ENCODE assay signal across 9 mouse cellular contexts in the genomic region with DNA sequence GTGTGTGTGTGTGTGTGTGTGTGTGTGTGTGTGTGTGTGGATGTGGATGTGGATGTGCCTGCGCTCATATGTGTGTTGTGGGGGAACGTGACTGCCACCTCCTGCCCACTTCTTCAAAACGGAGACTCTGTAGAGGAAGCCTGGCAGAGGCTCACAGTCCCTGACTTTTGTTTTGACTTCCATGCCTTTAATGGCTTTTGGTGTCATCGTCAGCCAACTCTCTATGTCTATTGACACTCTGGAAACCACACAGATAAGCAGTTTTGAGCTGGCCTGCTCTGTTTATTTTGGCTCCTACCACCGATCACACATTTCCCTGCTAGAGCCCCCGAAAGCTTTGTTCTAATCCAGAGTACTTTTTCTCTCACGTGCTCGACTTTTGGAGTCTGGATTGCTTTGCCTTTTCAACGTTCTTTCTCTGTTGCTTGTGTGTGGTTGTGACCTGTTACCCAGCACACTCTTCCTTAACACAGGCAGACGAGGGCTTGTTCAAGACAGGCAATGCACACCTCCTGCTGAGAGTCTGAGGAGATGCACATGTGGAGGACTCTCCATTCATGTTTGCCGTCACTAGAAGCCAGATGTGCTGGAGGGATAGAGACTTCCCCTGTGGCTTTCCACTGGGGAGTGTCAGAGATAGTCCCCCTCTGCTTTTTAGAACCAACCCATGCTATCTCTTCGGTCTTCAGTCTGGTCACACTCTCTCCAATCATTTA.
DNase-seq lines count a peak whose midpoint lies in the region; ATAC-seq and TF ChIP-seq lines count a peak whose summit lies in the region.
"Had no signal": no experiment of that assay in that cellular context is flagged by ENCODE, and none has a peak within 500 bp of the region (broad histone marks: within the 10 kb centered on the region; RNA-seq: fewer than 3 reads in every experiment).

No protein-coding gene starts in this region.

- H3K27me3 ChIP-seq in hindbrain, embryonic 14.5 days (ENCODE audit: control insufficient read depth, insufficient read depth, low read length), result no peaks in the 10 kb centered on the region
- H3K27me3 ChIP-seq in hindbrain, embryonic 11.5 days (ENCODE audit: control insufficient read depth, insufficient read depth, low read length), result no peaks in the 10 kb centered on the region
- H3K27me3 ChIP-seq in hindbrain, embryonic 16.5 days (replicated peaks; ENCODE audit: control insufficient read depth, insufficient read depth, low read length), result no peaks in the 10 kb centered on the region
- no peaks in the 10 kb centered on the region for H3K27me3 ChIP-seq in liver, embryonic 14.5 days (ENCODE audit: control insufficient read depth, insufficient read depth, low read length)
- H3K27me3 ChIP-seq: midbrain, embryonic 12.5 days had no signal

- no peak for DNase-seq in hindbrain, embryonic 14.5 days (ENCODE audit: low spot score)
- DNase-seq in hindbrain, embryonic 11.5 days (ENCODE audit: low spot score), result no peak
- peak in 1 of 3 experiments; percentile 35 for DNase-seq in liver, embryonic 14.5 days (ENCODE audit: low read depth in 3 of 3, low spot score in 3 of 3)
- DNase-seq in ovary, postnatal 36 days (ENCODE audit: low spot score), result peak; percentile 27
- DNase-seq in layer of hippocampus, postnatal 36 days, result no peak

- TF ChIP-seq EP300 in liver, embryonic 14.5 days (IDR thresholded peaks at IDR 0.05; ENCODE audit: low read depth), result no peak

- no peak overlapping the region for H3K4me3 ChIP-seq in hindbrain, embryonic 14.5 days (replicated peaks; ENCODE audit: low read length)
- no peak overlapping the region for H3K4me3 ChIP-seq in hindbrain, embryonic 11.5 days (ENCODE audit: low read depth, low read length)
- H3K4me3 ChIP-seq in bone marrow, adult 2 months (replicated peaks; ENCODE audit: control insufficient read depth, low read depth, low read length), result no peak overlapping the region
- no peak overlapping the region for H3K4me3 ChIP-seq in hindbrain, embryonic 16.5 days (ENCODE audit: low read length)
- H3K4me3 ChIP-seq in liver, embryonic 14.5 days (ENCODE audit: insufficient read depth in 1 of 2, low read depth in 2 of 2, low read length in 2 of 2), result no peak overlapping the region
- H3K4me3 ChIP-seq: midbrain, embryonic 12.5 days had no signal

- H3K4me2 ChIP-seq in hindbrain, embryonic 14.5 days (replicated peaks), result no peak overlapping the region
- H3K4me2 ChIP-seq in hindbrain, embryonic 11.5 days (replicated peaks; ENCODE audit: low read depth, low read length), result no peak overlapping the region
- H3K4me2 ChIP-seq in hindbrain, embryonic 16.5 days (ENCODE audit: low read length), result no peak overlapping the region
- peak overlapping the region; percentile 30 for H3K4me2 ChIP-seq in liver, embryonic 14.5 days (ENCODE audit: low read depth)
- H3K4me2 ChIP-seq: midbrain, embryonic 12.5 days had no signal

- no peak overlapping the region for H3K9ac ChIP-seq in hindbrain, embryonic 14.5 days
- H3K9ac ChIP-seq in hindbrain, embryonic 11.5 days (ENCODE audit: low read depth, low read length), result no peak overlapping the region
- H3K9ac ChIP-seq in hindbrain, embryonic 16.5 days (ENCODE audit: low read depth, low read length), result no peak overlapping the region
- H3K9ac ChIP-seq in liver, embryonic 14.5 days (replicated peaks), result peak overlapping the region; percentile 18; the same call in 1 of the 2 replicates
- H3K9ac ChIP-seq: midbrain, embryonic 12.5 days had no signal

- no peaks in the 10 kb centered on the region for H3K36me3 ChIP-seq in hindbrain, embryonic 14.5 days (replicated peaks; ENCODE audit: control insufficient read depth, insufficient read depth)
- H3K36me3 ChIP-seq in hindbrain, embryonic 11.5 days (ENCODE audit: control insufficient read depth, insufficient read depth, low read length), result no peaks in the 10 kb centered on the region
- H3K36me3 ChIP-seq in hindbrain, embryonic 16.5 days (ENCODE audit: control insufficient read depth, insufficient read depth, low read length), result no peaks in the 10 kb centered on the region
- no peaks in the 10 kb centered on the region for H3K36me3 ChIP-seq in liver, embryonic 14.5 days (replicated peaks; ENCODE audit: control insufficient read depth, insufficient read depth, low read depth)
- H3K36me3 ChIP-seq: midbrain, embryonic 12.5 days had no signal

- WGBS in hindbrain, embryonic 14.5 days, result 63% methylated on average over 12 of the region's 12 CpGs
- WGBS in hindbrain, embryonic 11.5 days, result 58% methylated on average over 12 of the region's 12 CpGs
- 15% methylated on average over 12 of the region's 12 CpGs for WGBS in bone marrow, adult 2 months
- 56% methylated on average over 12 of the region's 12 CpGs for WGBS in hindbrain, embryonic 16.5 days
- 3% methylated on average over 12 of the region's 12 CpGs for WGBS in liver, embryonic 14.5 days (ENCODE audit: insufficient replicate concordance)

- H3K27ac ChIP-seq in hindbrain, embryonic 14.5 days, result no peak overlapping the region
- H3K27ac ChIP-seq in hindbrain, embryonic 11.5 days (ENCODE audit: low read depth, low read length), result no peak overlapping the region
- no peak overlapping the region for H3K27ac ChIP-seq in bone marrow, adult 2 months (ENCODE audit: control insufficient read depth, insufficient read depth, low read depth, low read length, poor library complexity)
- no peak overlapping the region for H3K27ac ChIP-seq in hindbrain, embryonic 16.5 days (ENCODE audit: low read depth, low read length)
- H3K27ac ChIP-seq in liver, embryonic 14.5 days, result no peak overlapping the region
- H3K27ac ChIP-seq: midbrain, embryonic 12.5 days had no signal

- ATAC-seq in hindbrain, embryonic 14.5 days (ENCODE audit: low FRiP score), result peak; percentile 73; the same call in 1 of the 2 replicates
- no peak; the same call in 1 of the 2 replicates for ATAC-seq in hindbrain, embryonic 11.5 days (ENCODE audit: low FRiP score)
- peak; percentile 76 for ATAC-seq in hindbrain, embryonic 16.5 days
- peak; percentile 70 for ATAC-seq in liver, embryonic 14.5 days (ENCODE audit: insufficient read depth)
- ATAC-seq in cerebellum, adult (ENCODE audit: insufficient number of reproducible peaks, low FRiP score, low TSS enrichment), result no peak

- H3K4me1 ChIP-seq in hindbrain, embryonic 14.5 days (replicated peaks; ENCODE audit: control insufficient read depth, insufficient read depth, low read length), result no peaks in the 10 kb centered on the region
- no peaks in the 10 kb centered on the region for H3K4me1 ChIP-seq in hindbrain, embryonic 11.5 days (replicated peaks; ENCODE audit: control insufficient read depth, insufficient read depth, low read length)
- H3K4me1 ChIP-seq in bone marrow, adult 2 months (ENCODE audit: control insufficient read depth, insufficient read depth, low read length), result no peaks in the 10 kb centered on the region; the same call in 1 of the 2 replicates
- no peaks in the 10 kb centered on the region for H3K4me1 ChIP-seq in hindbrain, embryonic 16.5 days (ENCODE audit: control insufficient read depth, insufficient read depth, low read depth, low read length)
- H3K4me1 ChIP-seq in liver, embryonic 14.5 days (replicated peaks; ENCODE audit: control insufficient read depth in 2 of 2, insufficient read depth in 2 of 2, low read length in 1 of 2), result peaks cover 6 to 16% of the 10 kb centered on the region in 2 experiments; a peak in 3 of 4 replicates
- H3K4me1 ChIP-seq: midbrain, embryonic 12.5 days had no signal

- H3K9me3 ChIP-seq in hindbrain, embryonic 14.5 days (ENCODE audit: control insufficient read depth, low read length), result no peaks in the 10 kb centered on the region
- no peaks in the 10 kb centered on the region for H3K9me3 ChIP-seq in hindbrain, embryonic 11.5 days (ENCODE audit: control insufficient read depth, low read length)
- H3K9me3 ChIP-seq in hindbrain, embryonic 16.5 days (ENCODE audit: control insufficient read depth, low read length), result no peaks in the 10 kb centered on the region
- no peaks in the 10 kb centered on the region for H3K9me3 ChIP-seq in liver, embryonic 14.5 days (ENCODE audit: control insufficient read depth, low read length)
- H3K9me3 ChIP-seq: midbrain, embryonic 12.5 days had no signal

- TF ChIP-seq CTCF in bone marrow, adult 2 months (IDR thresholded peaks at IDR 0.05; ENCODE audit: control insufficient read depth, insufficient read depth, low read length), result peak; percentile 49
- peak; percentile 54 for TF ChIP-seq CTCF in liver, embryonic 14.5 days (IDR thresholded peaks at IDR 0.05; ENCODE audit: low read depth)

- no peak for TF ChIP-seq POLR2A in bone marrow, adult 2 months (IDR thresholded peaks at IDR 0.05; ENCODE audit: borderline replicate concordance, control insufficient read depth, low read depth, low read length)

Comparison
In these comparisons a context has a peak if more than half of its experiments do, and no peak if none do; other contexts are left out.
1. ATAC-seq: peak in hindbrain, embryonic 14.5 days (single experiment), hindbrain, embryonic 16.5 days (single experiment) and liver, embryonic 14.5 days (single experiment); none in hindbrain, embryonic 11.5 days (single experiment) and cerebellum, adult (single experiment).